Comparison of ENCODE assay signal across 11 mouse cellular contexts in genomic region chr10:8174230-8174629, GRCm38 (mm10).
DNase-seq lines count a peak whose midpoint lies in the region; ATAC-seq lines count a peak whose summit lies in the region.
"Had no signal": no experiment of that assay in that cellular context is flagged by ENCODE, and none has a peak within 500 bp of the region (broad histone marks: within the 10 kb centered on the region; RNA-seq: fewer than 3 reads in every experiment).

No protein-coding gene starts in this region.

- no peak overlapping the region for H3K27ac ChIP-seq in forebrain, embryonic 11.5 days (ENCODE audit: low read depth, low read length)
- no peak overlapping the region for H3K27ac ChIP-seq in forebrain, embryonic 10.5 days
- H3K27ac ChIP-seq in midbrain, embryonic 12.5 days (replicated peaks) = no peak overlapping the region
- H3K27ac ChIP-seq in midbrain, embryonic 10.5 days (replicated peaks) = no peak overlapping the region
- H3K27ac ChIP-seq in hindbrain, embryonic 15.5 days (replicated peaks) = no peak overlapping the region
- H3K27ac ChIP-seq in neural tube, embryonic 15.5 days (replicated peaks) = no peak overlapping the region
- H3K27ac ChIP-seq: embryonic facial prominence, embryonic 12.5 days; kidney, embryonic 15.5 days had no signal

- ATAC-seq in forebrain, embryonic 11.5 days (replicated peaks; ENCODE audit: low FRiP score) = peak; percentile 81
- ATAC-seq in midbrain, embryonic 12.5 days (ENCODE audit: low FRiP score, low read depth) = peak; percentile 81
- peak; percentile 59; the same call in 1 of the 2 replicates for ATAC-seq in hindbrain, embryonic 15.5 days (ENCODE audit: low FRiP score, low read depth)
- ATAC-seq in neural tube, embryonic 15.5 days (ENCODE audit: low FRiP score) = peak; percentile 69; the same call in 1 of the 2 replicates

- no peaks in the 10 kb centered on the region for H3K27me3 ChIP-seq in forebrain, embryonic 11.5 days (ENCODE audit: control insufficient read depth, insufficient read depth, low read length)
- no peaks in the 10 kb centered on the region for H3K27me3 ChIP-seq in forebrain, embryonic 10.5 days (ENCODE audit: poor library complexity, severe bottlenecking)
- H3K27me3 ChIP-seq in midbrain, embryonic 12.5 days = no peaks in the 10 kb centered on the region
- H3K27me3 ChIP-seq in midbrain, embryonic 10.5 days (ENCODE audit: low read depth, poor library complexity, severe bottlenecking) = no peaks in the 10 kb centered on the region
- H3K27me3 ChIP-seq in hindbrain, embryonic 15.5 days = no peaks in the 10 kb centered on the region
- H3K27me3 ChIP-seq in neural tube, embryonic 15.5 days (replicated peaks) = no peaks in the 10 kb centered on the region
- H3K27me3 ChIP-seq: embryonic facial prominence, embryonic 12.5 days; kidney, embryonic 15.5 days had no signal

- H3K4me1 ChIP-seq in forebrain, embryonic 11.5 days (replicated peaks; ENCODE audit: control insufficient read depth, insufficient read depth, low read length) = 0 out of 2 replicates have a peak, but pooled peaks cover 4% of the 10 kb centered on the region
- peaks cover 30% of the 10 kb centered on the region for H3K4me1 ChIP-seq in forebrain, embryonic 10.5 days
- peaks cover 22% of the 10 kb centered on the region for H3K4me1 ChIP-seq in midbrain, embryonic 12.5 days
- peaks cover 38% of the 10 kb centered on the region for H3K4me1 ChIP-seq in midbrain, embryonic 10.5 days
- peaks cover 28% of the 10 kb centered on the region for H3K4me1 ChIP-seq in hindbrain, embryonic 15.5 days (replicated peaks)
- H3K4me1 ChIP-seq in neural tube, embryonic 15.5 days = peaks cover 25% of the 10 kb centered on the region

- no peak for DNase-seq in forebrain, embryonic 11.5 days (ENCODE audit: low spot score)
- DNase-seq in forebrain, embryonic 10.5 days (ENCODE audit: extremely low spot score, low spot score) = no peak
- no peak for DNase-seq in midbrain, embryonic 10.5 days (ENCODE audit: low spot score)
- no peak for DNase-seq in gastrocnemius, adult 18-20 months (ENCODE audit: low spot score)
- no peak for DNase-seq in gastrocnemius, adult 8-10 months (ENCODE audit: low spot score in 2 of 2)
- DNase-seq: heart, postnatal 14 days had no signal

- no peaks in the 10 kb centered on the region for H3K36me3 ChIP-seq in forebrain, embryonic 11.5 days (ENCODE audit: control insufficient read depth, insufficient read depth, low read length)
- no peaks in the 10 kb centered on the region for H3K36me3 ChIP-seq in forebrain, embryonic 10.5 days (replicated peaks)
- no peaks in the 10 kb centered on the region for H3K36me3 ChIP-seq in midbrain, embryonic 12.5 days
- H3K36me3 ChIP-seq in midbrain, embryonic 10.5 days = no peaks in the 10 kb centered on the region
- no peaks in the 10 kb centered on the region for H3K36me3 ChIP-seq in hindbrain, embryonic 15.5 days
- H3K36me3 ChIP-seq in neural tube, embryonic 15.5 days = no peaks in the 10 kb centered on the region
- H3K36me3 ChIP-seq: embryonic facial prominence, embryonic 12.5 days; kidney, embryonic 15.5 days had no signal

- WGBS in forebrain, embryonic 11.5 days = 52% methylated on average over 7 of the region's 7 CpGs
- 70% methylated on average over 7 of the region's 7 CpGs for WGBS in forebrain, embryonic 10.5 days
- WGBS in midbrain, embryonic 12.5 days = 56% methylated on average over 7 of the region's 7 CpGs
- 65% methylated on average over 7 of the region's 7 CpGs for WGBS in midbrain, embryonic 10.5 days
- WGBS in hindbrain, embryonic 15.5 days = 25% methylated on average over 7 of the region's 7 CpGs
- 27% methylated on average over 7 of the region's 7 CpGs for WGBS in neural tube, embryonic 15.5 days

- no peak overlapping the region for H3K4me3 ChIP-seq in forebrain, embryonic 11.5 days (ENCODE audit: low read depth, low read length)
- H3K4me3 ChIP-seq in forebrain, embryonic 10.5 days = no peak overlapping the region
- no peak overlapping the region for H3K4me3 ChIP-seq in midbrain, embryonic 12.5 days
- H3K4me3 ChIP-seq in midbrain, embryonic 10.5 days = no peak overlapping the region
- H3K4me3 ChIP-seq in hindbrain, embryonic 15.5 days = no peak overlapping the region
- no peak overlapping the region for H3K4me3 ChIP-seq in neural tube, embryonic 15.5 days (replicated peaks)
- H3K4me3 ChIP-seq: embryonic facial prominence, embryonic 12.5 days; kidney, embryonic 15.5 days had no signal

- no peak overlapping the region for H3K9ac ChIP-seq in forebrain, embryonic 11.5 days (ENCODE audit: low read length)
- no peak overlapping the region for H3K9ac ChIP-seq in midbrain, embryonic 12.5 days (replicated peaks)
- H3K9ac ChIP-seq in hindbrain, embryonic 15.5 days = no peak overlapping the region
- no peak overlapping the region for H3K9ac ChIP-seq in neural tube, embryonic 15.5 days (replicated peaks)
- H3K9ac ChIP-seq: embryonic facial prominence, embryonic 12.5 days; kidney, embryonic 15.5 days had no signal

- H3K9me3 ChIP-seq in forebrain, embryonic 11.5 days (ENCODE audit: control insufficient read depth, low read length) = no peaks in the 10 kb centered on the region
- peaks cover 14% of the 10 kb centered on the region for H3K9me3 ChIP-seq in forebrain, embryonic 10.5 days
- H3K9me3 ChIP-seq in midbrain, embryonic 12.5 days = 0 out of 2 replicates have a peak, but pooled peaks cover 7% of the 10 kb centered on the region
- H3K9me3 ChIP-seq in midbrain, embryonic 10.5 days (replicated peaks) = peaks cover 14% of the 10 kb centered on the region
- H3K9me3 ChIP-seq in hindbrain, embryonic 15.5 days = no peaks in the 10 kb centered on the region
- H3K9me3 ChIP-seq in neural tube, embryonic 15.5 days (replicated peaks) = no peaks in the 10 kb centered on the region

- H3K4me2 ChIP-seq in forebrain, embryonic 11.5 days (ENCODE audit: low read depth, low read length, severe bottlenecking) = no peak overlapping the region
- H3K4me2 ChIP-seq in midbrain, embryonic 12.5 days (replicated peaks) = no peak overlapping the region
- H3K4me2 ChIP-seq in hindbrain, embryonic 15.5 days = no peak overlapping the region
- H3K4me2 ChIP-seq in neural tube, embryonic 15.5 days = no peak overlapping the region
- H3K4me2 ChIP-seq: embryonic facial prominence, embryonic 12.5 days; kidney, embryonic 15.5 days had no signal
